Mouse (Mus musculus): ENCODE measurements around the gene Sdhb. TPM values are rescaled to one million over a fixed set of nuclear protein-coding genes. Genes with fewer than 3 reads are reported as not detected.

Sdhb gene
- polyA plus RNA-seq, 1 experiment from 2014 or later, result 442 TPM

GRCm38 (mm10) chr4:140964620-140965019 lies 3.6 kb downstream of the Sdhb start:
- 0 out of 2 replicates have a peak, but pooled peaks cover 3% of the 10 kb centered on the region for H3K36me3 ChIP-seq (replicated peaks)
- no peak overlapping the region for H3K4me2 ChIP-seq
- H3K4me1 ChIP-seq, result peaks cover 37% of the 10 kb centered on the region
- no peak overlapping the region for H3K4me3 ChIP-seq
- ATAC-seq (replicated peaks), result no peak
- H3K27me3 ChIP-seq (replicated peaks), result no peaks in the 10 kb centered on the region
- 8% methylated on average over 7 of the region's 7 CpGs for WGBS
- H3K9ac ChIP-seq, result no peak overlapping the region
- H3K9me3 ChIP-seq, result no peaks in the 10 kb centered on the region
- peak overlapping the region; percentile 33; the same call in 1 of the 2 replicates for H3K27ac ChIP-seq

- 87% methylated on average over 11 of the region's 11 CpGs for WGBS
- no peak for ATAC-seq (replicated peaks)
These were observed 6.6 kb downstream of the Sdhb start for GRCm38 (mm10) chr4:140967386-140968159.

GRCm38 (mm10) chr4:140971691-140972090 lies 10.7 kb downstream of the Sdhb start:
- Histone ChIP-seq H3K4me2 (no peak overlapping the region), H3K27me3 (replicated peaks) (no peaks in the 10 kb centered on the region), H3K4me3 (no peak overlapping the region), H3K4me1 (no peaks in the 10 kb centered on the region), H3K36me3 (replicated peaks) (peaks cover 53% of the 10 kb centered on the region), H3K9ac (no peak overlapping the region), H3K27ac (no peak overlapping the region), H3K9me3 (no peaks in the 10 kb centered on the region)
- no peak for ATAC-seq (replicated peaks)
- WGBS, result 84% methylated on average over 13 of the region's 13 CpGs

More at GRCm38 (mm10) chr4:140967386-140968159, 6.6 kb downstream of the Sdhb start:
- Histone ChIP-seq H3K9me3 (no peaks in the 10 kb centered on the region), H3K4me2 (no peak overlapping the region), H3K4me1 (peaks cover 23% of the 10 kb centered on the region), H3K9ac (no peak overlapping the region), H3K4me3 (no peak overlapping the region), H3K27me3 (replicated peaks) (no peaks in the 10 kb centered on the region), H3K36me3 (replicated peaks) (peaks cover 16% of the 10 kb centered on the region), H3K27ac (no peak overlapping the region)

- Histone ChIP-seq H3K4me2 (no peak overlapping the region), H3K4me1 (no peaks in the 10 kb centered on the region), H3K4me3 (no peak overlapping the region), H3K9me3 (no peaks in the 10 kb centered on the region), H3K36me3 (replicated peaks) (peaks cover 60% of the 10 kb centered on the region), H3K9ac (no peak overlapping the region), H3K27me3 (replicated peaks) (no peaks in the 10 kb centered on the region), H3K27ac (no peak overlapping the region)
- WGBS, result 98% methylated on average over 6 of the region's 6 CpGs
- ATAC-seq (replicated peaks), result no peak
These were observed 13.4 kb downstream of the Sdhb start for GRCm38 (mm10) chr4:140974408-140974807.

GRCm38 (mm10) chr4:140975356-140975755 lies 14.4 kb downstream of the Sdhb start:
- Histone ChIP-seq H3K4me3 (no peak overlapping the region), H3K9ac (no peak overlapping the region), H3K4me2 (no peak overlapping the region), H3K27ac (no peak overlapping the region), H3K27me3 (replicated peaks) (no peaks in the 10 kb centered on the region), H3K36me3 (replicated peaks) (peaks cover 62% of the 10 kb centered on the region), H3K9me3 (no peaks in the 10 kb centered on the region), H3K4me1 (no peaks in the 10 kb centered on the region)
- WGBS, result 96% methylated on average over 7 of the region's 7 CpGs
- ATAC-seq (replicated peaks), result no peak

- Histone ChIP-seq H3K9ac (no peak overlapping the region), H3K4me1 (no peaks in the 10 kb centered on the region), H3K4me3 (no peak overlapping the region), H3K9me3 (no peaks in the 10 kb centered on the region), H3K4me2 (no peak overlapping the region), H3K27me3 (replicated peaks) (no peaks in the 10 kb centered on the region), H3K36me3 (replicated peaks) (peaks cover 51% of the 10 kb centered on the region), H3K27ac (no peak overlapping the region)
- no peak for ATAC-seq (replicated peaks)
- WGBS, result 91% methylated on average over 10 of the region's 10 CpGs
These were observed 16.3 kb downstream of the Sdhb start for GRCm38 (mm10) chr4:140977278-140977677.

GRCm38 (mm10) chr4:140977886-140978692 lies 17.1 kb downstream of the Sdhb start:
- H3K4me1 ChIP-seq, result peaks cover 2% of the 10 kb centered on the region
- ATAC-seq (replicated peaks), result no peak
- peaks cover 44% of the 10 kb centered on the region for H3K36me3 ChIP-seq (replicated peaks)
- H3K4me2 ChIP-seq, result no peak overlapping the region
- no peaks in the 10 kb centered on the region for H3K9me3 ChIP-seq
- no peak overlapping the region for H3K9ac ChIP-seq
- no peaks in the 10 kb centered on the region for H3K27me3 ChIP-seq (replicated peaks)
- no peak overlapping the region for H3K4me3 ChIP-seq
- H3K27ac ChIP-seq, result no peak overlapping the region
- 93% methylated on average over 14 of the region's 14 CpGs for WGBS

- WGBS, result 90% methylated on average over 2 of the region's 2 CpGs
- Histone ChIP-seq H3K9me3 (no peaks in the 10 kb centered on the region), H3K9ac (no peak overlapping the region), H3K36me3 (replicated peaks) (peaks cover 12% of the 10 kb centered on the region; the same call in 1 of the 2 replicates), H3K4me1 (peaks cover 14% of the 10 kb centered on the region), H3K27me3 (replicated peaks) (no peaks in the 10 kb centered on the region), H3K4me3 (no peak overlapping the region), H3K27ac (no peak overlapping the region), H3K4me2 (no peak overlapping the region)
- ATAC-seq (replicated peaks), result no peak
These were observed 20.6 kb downstream of the Sdhb start for GRCm38 (mm10) chr4:140981605-140982004.

- H3K9ac ChIP-seq, result no peak overlapping the region
- no peak overlapping the region for H3K4me2 ChIP-seq
- H3K4me3 ChIP-seq, result no peak overlapping the region
- no peak for ATAC-seq (replicated peaks)
- H3K36me3 ChIP-seq (replicated peaks), result peaks cover 12% of the 10 kb centered on the region; the same call in 1 of the 2 replicates
- no peaks in the 10 kb centered on the region for H3K27me3 ChIP-seq (replicated peaks)
- H3K9me3 ChIP-seq, result no peaks in the 10 kb centered on the region
- peaks cover 21% of the 10 kb centered on the region for H3K4me1 ChIP-seq
- WGBS, result 58% methylated on average over 4 of the region's 4 CpGs
- peak overlapping the region; percentile 23; the same call in 1 of the 2 replicates for H3K27ac ChIP-seq
These were observed 21.8 kb downstream of the Sdhb start for GRCm38 (mm10) chr4:140982808-140983207.

GRCm38 (mm10) chr4:140983442-140983841 lies 22.4 kb downstream of the Sdhb start:
- ATAC-seq (replicated peaks), result no peak
- no peak overlapping the region for H3K4me3 ChIP-seq
- 17% methylated on average over 9 of the region's 9 CpGs for WGBS
- H3K9ac ChIP-seq, result no peak overlapping the region
- peaks cover 12% of the 10 kb centered on the region; the same call in 1 of the 2 replicates for H3K36me3 ChIP-seq (replicated peaks)
- no peak overlapping the region for H3K4me2 ChIP-seq
- H3K4me1 ChIP-seq, result peaks cover 28% of the 10 kb centered on the region
- H3K27me3 ChIP-seq (replicated peaks), result no peaks in the 10 kb centered on the region
- no peaks in the 10 kb centered on the region for H3K9me3 ChIP-seq
- peak overlapping the region; percentile 23; the same call in 1 of the 2 replicates for H3K27ac ChIP-seq

- 91% methylated on average over 6 of the region's 6 CpGs for WGBS
- no peaks in the 10 kb centered on the region for H3K27me3 ChIP-seq (replicated peaks)
- H3K27ac ChIP-seq, result no peak overlapping the region
- H3K9ac ChIP-seq, result no peak overlapping the region
- H3K4me2 ChIP-seq, result no peak overlapping the region
- H3K4me1 ChIP-seq, result peaks cover 39% of the 10 kb centered on the region
- no peaks in the 10 kb centered on the region for H3K9me3 ChIP-seq
- peaks cover 1% of the 10 kb centered on the region; the same call in 1 of the 2 replicates for H3K36me3 ChIP-seq (replicated peaks)
- no peak overlapping the region for H3K4me3 ChIP-seq
- ATAC-seq (replicated peaks), result no peak
These were observed 23.5 kb downstream of the Sdhb start for GRCm38 (mm10) chr4:140984544-140984943.

GRCm38 (mm10) chr4:140986024-140986710 lies 25.2 kb downstream of the Sdhb start:
- 24% methylated on average over 15 of the region's 15 CpGs for WGBS
- peak overlapping the region; percentile 80 for H3K4me3 ChIP-seq
- H3K27ac ChIP-seq, result peak overlapping the region; percentile 86
- H3K36me3 ChIP-seq (replicated peaks), result no peaks in the 10 kb centered on the region
- ATAC-seq (replicated peaks), result peak; percentile 54
- peak overlapping the region; percentile 86 for H3K4me2 ChIP-seq
- no peaks in the 10 kb centered on the region for H3K27me3 ChIP-seq (replicated peaks)
- H3K4me1 ChIP-seq, result peaks cover 40% of the 10 kb centered on the region
- no peaks in the 10 kb centered on the region for H3K9me3 ChIP-seq
- H3K9ac ChIP-seq, result peak overlapping the region; percentile 99
